Mouse (Mus musculus): ENCODE results near the gene Gramd2.

DNA sequence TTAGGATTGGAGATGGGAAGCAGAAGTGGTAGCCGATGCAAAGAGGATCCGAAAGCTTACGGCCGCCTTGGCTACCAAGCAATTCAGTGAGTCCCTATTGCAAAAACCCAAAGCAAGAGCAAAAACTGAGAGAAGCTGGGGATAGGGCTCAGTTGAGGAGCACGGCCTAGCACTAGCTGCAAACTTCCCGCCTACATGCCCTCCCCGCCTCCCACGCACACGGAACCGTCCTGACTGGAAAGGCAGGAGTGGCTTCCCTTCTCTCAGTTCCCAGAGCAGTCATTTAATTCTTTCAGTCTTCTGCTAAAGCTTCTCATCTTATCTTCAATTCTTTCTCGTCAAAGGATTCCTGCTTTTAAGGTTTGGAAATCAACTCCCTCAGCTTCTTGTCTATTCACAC, 69.0 kb downstream of the Gramd2 start:
- no peak for TF ChIP-seq CTCF (IDR thresholded peaks at IDR 0.05; ENCODE audit: insufficient read depth, low read length)
- TF ChIP-seq POLR2A (IDR thresholded peaks at IDR 0.05; ENCODE audit: borderline replicate concordance, extremely low read depth, low read depth, low read length), result no peak
